Mouse (Mus musculus): ENCODE measurements around the gene Gpr50. TPM values are rescaled to one million over a fixed set of nuclear protein-coding genes. Genes with fewer than 3 reads are reported as not detected.

The Gpr50 gene
- polyA plus RNA-seq, 1 experiment = 2.6 TPM

DNA sequence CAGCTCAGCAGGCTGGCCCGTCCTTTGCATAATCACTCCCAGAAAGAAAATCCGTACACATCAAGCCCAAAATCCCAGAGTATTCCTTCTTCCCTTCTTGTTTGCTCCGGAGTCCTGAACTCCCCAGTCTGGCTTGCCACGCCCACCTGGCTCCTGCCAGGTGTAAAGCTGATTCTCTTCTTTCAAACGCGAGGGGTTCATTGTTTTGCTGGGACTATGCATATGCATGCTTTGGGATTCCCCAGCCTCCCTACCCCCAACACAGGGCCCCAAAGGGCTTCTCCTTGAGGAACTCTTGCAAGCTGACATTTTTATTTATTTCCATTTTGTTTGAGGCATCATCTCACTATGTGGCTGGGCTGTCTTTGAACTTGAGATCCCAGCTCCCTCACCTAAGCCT, 6.8 kb downstream of the Gpr50 start:
- Histone ChIP-seq H3K27me3 (ENCODE audit: control insufficient read depth, insufficient read depth, low read length) (no peaks in the 10 kb centered on the region), H3K36me3 (ENCODE audit: control insufficient read depth, insufficient read depth, low read length) (no peaks in the 10 kb centered on the region), H3K27ac (ENCODE audit: control insufficient read depth, insufficient read depth, low read length) (no peak overlapping the region), H3K4me1 (replicated peaks; ENCODE audit: control insufficient read depth, insufficient read depth, low read length) (no peaks in the 10 kb centered on the region), H3K4me3 (ENCODE audit: control insufficient read depth, insufficient read depth, low read length) (no peak overlapping the region)
- WGBS = 33% methylated on average over 6 of the region's 6 CpGs
- TF ChIP-seq POLR2A (IDR thresholded peaks at IDR 0.05; ENCODE audit: control insufficient read depth, extremely low read depth, insufficient read depth, low read length, poor library complexity) = no peak
- no peak for TF ChIP-seq CTCF (IDR thresholded peaks at IDR 0.05; ENCODE audit: borderline replicate concordance, control insufficient read depth, extremely low read depth, insufficient read depth, low read length, poor library complexity)
- no peak for DNase-seq

DNA sequence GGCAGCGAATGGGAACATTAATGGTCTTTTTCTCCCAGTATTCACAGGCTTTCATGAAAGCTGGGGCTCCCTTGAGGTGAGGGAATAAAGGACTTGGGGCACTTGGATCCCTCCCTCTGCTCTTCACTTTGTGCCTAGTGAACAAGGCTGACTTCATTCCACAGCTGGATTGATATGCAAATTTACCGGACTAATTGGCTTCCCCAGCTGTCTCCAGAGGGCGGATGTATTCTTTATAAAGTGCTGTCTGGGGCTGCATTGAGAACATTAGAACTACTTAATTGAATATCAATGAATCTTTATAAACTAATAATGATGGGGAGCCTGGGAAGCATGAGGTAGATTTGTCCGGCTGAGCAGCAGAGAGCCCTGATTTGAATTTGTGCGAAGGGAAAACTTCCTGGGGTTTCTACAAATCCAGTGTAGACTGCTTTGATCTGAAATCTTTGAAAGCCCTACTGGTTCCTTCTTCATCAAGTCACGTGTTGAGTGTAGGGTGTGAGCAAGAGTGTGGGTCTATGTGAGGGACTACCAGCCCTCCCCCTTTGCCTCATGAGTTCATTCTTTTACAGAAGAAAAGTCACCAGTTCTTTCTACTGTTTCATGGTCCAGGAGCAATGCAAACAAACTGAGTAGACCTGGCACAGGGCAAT, 37.5 kb downstream of the Gpr50 start:
- no peaks in the 10 kb centered on the region for H3K4me1 ChIP-seq (replicated peaks; ENCODE audit: control insufficient read depth, insufficient read depth, low read length)
- 41% methylated on average over 6 of the region's 6 CpGs for WGBS
- no peak for TF ChIP-seq POLR2A (IDR thresholded peaks at IDR 0.05; ENCODE audit: control insufficient read depth, extremely low read depth, insufficient read depth, low read length, poor library complexity)
- TF ChIP-seq CTCF (IDR thresholded peaks at IDR 0.05; ENCODE audit: borderline replicate concordance, control insufficient read depth, extremely low read depth, insufficient read depth, low read length, poor library complexity) = no peak
- DNase-seq = no peak
- H3K27me3 ChIP-seq (ENCODE audit: control insufficient read depth, insufficient read depth, low read length) = no peaks in the 10 kb centered on the region
- no peaks in the 10 kb centered on the region for H3K36me3 ChIP-seq (ENCODE audit: control insufficient read depth, insufficient read depth, low read length)
- no peak overlapping the region for H3K4me3 ChIP-seq (ENCODE audit: control insufficient read depth, insufficient read depth, low read length)
- H3K27ac ChIP-seq (ENCODE audit: control insufficient read depth, insufficient read depth, low read length) = no peak overlapping the region

Other genes with a start within 250 kb of the Gpr50 start
- gene Cd99l2, start 170.8 kb upstream of the Gpr50 start, polyA plus RNA-seq (2012; rRNA removed) = 11.4 and 13.8 TPM in 2 replicates
- 17.4 and 22.6 TPM in 2 replicates for gene Hmgb3, start 107.7 kb upstream of the Gpr50 start, polyA plus RNA-seq (2012; rRNA removed)
- 2.7 and 3.0 TPM in 2 replicates for gene Vma21, start 152.3 kb downstream of the Gpr50 start, polyA plus RNA-seq (2012; rRNA removed)

All from thymus, adult 2 months (tissue).